Mouse (Mus musculus) activated CD4-positive, CD25-positive, alpha-beta regulatory T cell, adult 4 months (primary cell): Measurements from ENCODE around the gene Nacc2. TPM values are rescaled to one million over a fixed set of nuclear protein-coding genes. Genes with fewer than 3 reads are reported as not detected.

Source experiments
- ATAC-seq: one replicate; pipeline ENCODE4 v1.8.0; 2017
- polyA plus RNA-seq, 2 experiments: library from polyadenylated mRNA; unstranded; fragments of 100-300 nt; shearing (Covaris generic); gene quantifications; one replicate each; pipeline ENCODE4 v1.2.1; 2017

Gene Nacc2
- polyA plus RNA-seq, 2 experiments from 2014 or later, result 1.1 to 1.3 TPM

GRCm38 (mm10) chr2:26091771-26092393, 31.1 kb downstream of the Nacc2 start:
- no peak for ATAC-seq

GRCm38 (mm10) chr2:26090876-26091770, 31.9 kb downstream of the Nacc2 start:
- no peak for ATAC-seq

GRCm38 (mm10) chr2:26089005-26089404, 34.0 kb downstream of the Nacc2 start:
- no peak for ATAC-seq

- no peak for ATAC-seq
Observed at GRCm38 (mm10) chr2:26086926-26087600, 36.0 kb downstream of the Nacc2 start.

- no peak for ATAC-seq
Observed at GRCm38 (mm10) chr2:26086505-26086904, 36.5 kb downstream of the Nacc2 start.

GRCm38 (mm10) chr2:26082883-26083282, 40.1 kb downstream of the Nacc2 start:
- no peak for ATAC-seq

- ATAC-seq, result no peak
Observed at GRCm38 (mm10) chr2:26080830-26081229, 42.2 kb downstream of the Nacc2 start.

- ATAC-seq, result no peak
Observed at GRCm38 (mm10) chr2:26079409-26079808, 43.6 kb downstream of the Nacc2 start.

- ATAC-seq, result no peak
Observed at GRCm38 (mm10) chr2:26077068-26077467, 46.0 kb downstream of the Nacc2 start.

- no peak for ATAC-seq
Observed at GRCm38 (mm10) chr2:26076121-26076520, 46.9 kb downstream of the Nacc2 start.

- ATAC-seq, result no peak
Observed at GRCm38 (mm10) chr2:26074551-26074950, 48.5 kb downstream of the Nacc2 start.

- ATAC-seq, result no peak
Observed at GRCm38 (mm10) chr2:26068592-26068991, 54.4 kb downstream of the Nacc2 start.

- ATAC-seq, result no peak
Observed at GRCm38 (mm10) chr2:26068175-26068574, 54.8 kb downstream of the Nacc2 start.

- ATAC-seq, result no peak
Observed at GRCm38 (mm10) chr2:26066527-26066926, 56.5 kb downstream of the Nacc2 start.

- ATAC-seq, result no peak
Observed at GRCm38 (mm10) chr2:26062742-26063427, 60.1 kb downstream of the Nacc2 start.

- no peak for ATAC-seq
Observed at GRCm38 (mm10) chr2:26062241-26062640, 60.8 kb downstream of the Nacc2 start.

- no peak for ATAC-seq
Observed at GRCm38 (mm10) chr2:26061018-26061666, 61.9 kb downstream of the Nacc2 start.

GRCm38 (mm10) chr2:26057053-26057452, 66.0 kb downstream of the Nacc2 start:
- no peak for ATAC-seq

GRCm38 (mm10) chr2:26056226-26056625, 66.8 kb downstream of the Nacc2 start:
- ATAC-seq, result no peak

GRCm38 (mm10) chr2:26055747-26056102, 67.3 kb downstream of the Nacc2 start:
- ATAC-seq, result no peak

GRCm38 (mm10) chr2:26055046-26055746, 67.8 kb downstream of the Nacc2 start:
- ATAC-seq, result no peak

GRCm38 (mm10) chr2:26052806-26053205, 70.2 kb downstream of the Nacc2 start:
- ATAC-seq, result no peak
